Mouse (Mus musculus): ENCODE results near the gene Trim65. TPM values are rescaled to one million over a fixed set of nuclear protein-coding genes. Genes with fewer than 3 reads are reported as not detected.

The Trim65 gene
- total and polyA plus RNA-seq, 2 experiments from 2014 or later: 2.3 to 7.6 TPM

DNA sequence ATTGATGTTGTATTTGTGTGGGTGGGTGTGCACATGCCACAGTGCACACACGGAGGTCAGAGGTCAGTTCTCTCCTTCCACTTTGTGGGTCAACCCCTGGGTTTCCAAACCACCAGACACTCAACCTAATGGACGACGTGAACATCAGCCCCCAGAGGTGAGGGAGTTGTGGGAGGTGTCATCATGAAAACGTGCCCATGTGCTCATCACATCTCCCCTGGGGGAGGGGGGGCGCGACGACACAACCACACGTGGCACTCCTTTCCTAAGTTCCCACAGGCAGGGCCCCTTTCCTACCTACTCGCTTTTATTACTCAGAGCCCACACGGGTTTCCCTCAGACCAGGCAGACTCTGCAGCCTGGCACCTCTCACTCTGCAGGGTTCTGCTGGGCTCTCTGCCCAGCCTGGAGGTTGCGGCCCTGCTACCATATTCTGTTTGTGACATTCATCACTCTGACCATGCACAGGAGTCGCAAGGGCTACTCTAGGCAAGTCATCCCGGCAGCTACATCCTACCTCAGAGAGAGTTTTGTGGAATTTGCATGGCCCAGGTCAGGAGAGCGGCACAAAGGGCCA lies 47.7 kb downstream of the Trim65 start:
- Histone ChIP-seq H3K4me3 (ENCODE audit: low read depth, low read length) (no peak overlapping the region), H3K36me3 (ENCODE audit: insufficient read depth, low read length) (peaks cover 43% of the 10 kb centered on the region), H3K4me2 (ENCODE audit: low read depth, low read length, poor library complexity, severe bottlenecking) (no peak overlapping the region), H3K4me1 (ENCODE audit: insufficient read depth, low read length) (0 out of 2 replicates have a peak, but pooled peaks cover 3% of the 10 kb centered on the region), H3K9me3 (ENCODE audit: low read length) (no peaks in the 10 kb centered on the region), H3K27me3 (ENCODE audit: insufficient read depth, low read length) (no peaks in the 10 kb centered on the region), H3K27ac (ENCODE audit: low read depth, low read length) (no peak overlapping the region), H3K9ac (replicated peaks; ENCODE audit: low read length, poor library complexity, severe bottlenecking) (no peak overlapping the region)
- DNase-seq (ENCODE audit: low spot score) (no peak), ATAC-seq (ENCODE audit: low FRiP score) (no peak)
- 89% methylated on average over 14 of the region's 14 CpGs for WGBS
- no peak for TF ChIP-seq CTCF (IDR thresholded peaks at IDR 0.05)

DNA sequence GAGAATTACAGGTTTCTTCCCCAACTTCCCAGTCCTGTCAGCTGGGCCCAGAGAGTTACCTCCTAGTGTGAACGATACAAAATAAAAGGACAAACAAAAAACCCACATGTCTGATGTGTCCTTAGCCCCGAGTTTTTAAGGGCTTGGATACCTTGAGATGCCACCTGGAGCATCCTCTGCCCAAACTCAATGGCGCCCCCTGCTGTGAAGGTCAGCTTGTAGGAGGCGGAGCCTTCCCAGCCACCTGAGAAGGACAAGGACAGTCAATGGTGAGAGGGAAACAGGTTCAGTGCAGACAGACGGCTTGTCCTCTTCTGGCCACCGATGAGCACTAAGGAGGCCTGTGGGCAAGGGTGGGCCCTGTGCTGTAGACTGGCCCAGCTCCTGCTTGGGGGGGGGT lies 49.8 kb downstream of the Trim65 start:
- 67% methylated on average over 6 of the region's 6 CpGs for WGBS
- H3K4me3 ChIP-seq (ENCODE audit: low read depth, low read length): no peak overlapping the region
- no peak for DNase-seq (ENCODE audit: low spot score)

DNA sequence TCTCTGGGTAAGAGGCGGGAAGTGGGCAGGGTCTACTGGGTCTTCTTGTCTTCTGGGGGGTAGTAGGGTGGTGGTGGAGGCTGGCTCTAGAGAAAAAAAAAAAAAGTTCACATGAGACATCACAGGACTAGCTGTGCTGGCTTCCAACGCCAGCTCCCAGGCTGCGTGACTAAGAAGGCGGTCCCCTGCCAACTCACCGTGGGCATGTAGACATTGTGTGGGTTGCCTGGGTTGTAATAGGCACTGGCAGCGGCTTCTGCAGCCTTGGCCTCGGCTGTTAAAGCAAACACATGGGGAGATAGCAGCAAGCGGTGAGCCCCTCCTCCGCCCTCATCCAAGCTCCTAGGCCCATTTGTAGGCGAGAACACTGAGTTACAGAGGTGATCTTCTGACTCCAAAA lies 51.4 kb downstream of the Trim65 start:
- Histone ChIP-seq H3K9me3 (ENCODE audit: low read length) (no peaks in the 10 kb centered on the region), H3K4me2 (ENCODE audit: low read depth, low read length, poor library complexity, severe bottlenecking) (no peak overlapping the region), H3K9ac (replicated peaks; ENCODE audit: low read length, poor library complexity, severe bottlenecking) (no peak overlapping the region), H3K4me3 (ENCODE audit: low read depth, low read length) (no peak overlapping the region), H3K4me1 (ENCODE audit: insufficient read depth, low read length) (no peaks in the 10 kb centered on the region), H3K36me3 (ENCODE audit: insufficient read depth, low read length) (peaks cover 43% of the 10 kb centered on the region), H3K27ac (ENCODE audit: low read depth, low read length) (no peak overlapping the region), H3K27me3 (ENCODE audit: insufficient read depth, low read length) (no peaks in the 10 kb centered on the region)
- 72% methylated on average over 10 of the region's 10 CpGs for WGBS
- no peak for ATAC-seq (ENCODE audit: low FRiP score)
- no peak for TF ChIP-seq CTCF (IDR thresholded peaks at IDR 0.05)
- no peak for DNase-seq (ENCODE audit: low spot score)

More for the DNA sequence above, 49.8 kb downstream of the Trim65 start:
- Histone ChIP-seq H3K36me3 (ENCODE audit: insufficient read depth, low read length) (peaks cover 43% of the 10 kb centered on the region), H3K9ac (replicated peaks; ENCODE audit: low read length, poor library complexity, severe bottlenecking) (no peak overlapping the region), H3K27ac (ENCODE audit: low read depth, low read length) (no peak overlapping the region), H3K9me3 (ENCODE audit: low read length) (no peaks in the 10 kb centered on the region), H3K4me2 (ENCODE audit: low read depth, low read length, poor library complexity, severe bottlenecking) (no peak overlapping the region), H3K4me1 (ENCODE audit: insufficient read depth, low read length) (0 out of 2 replicates have a peak, but pooled peaks cover 3% of the 10 kb centered on the region), H3K27me3 (ENCODE audit: insufficient read depth, low read length) (no peaks in the 10 kb centered on the region)
- no peak for ATAC-seq (ENCODE audit: low FRiP score)
- TF ChIP-seq CTCF (IDR thresholded peaks at IDR 0.05): peak; percentile 43; the same call in 1 of the 2 replicates

DNA sequence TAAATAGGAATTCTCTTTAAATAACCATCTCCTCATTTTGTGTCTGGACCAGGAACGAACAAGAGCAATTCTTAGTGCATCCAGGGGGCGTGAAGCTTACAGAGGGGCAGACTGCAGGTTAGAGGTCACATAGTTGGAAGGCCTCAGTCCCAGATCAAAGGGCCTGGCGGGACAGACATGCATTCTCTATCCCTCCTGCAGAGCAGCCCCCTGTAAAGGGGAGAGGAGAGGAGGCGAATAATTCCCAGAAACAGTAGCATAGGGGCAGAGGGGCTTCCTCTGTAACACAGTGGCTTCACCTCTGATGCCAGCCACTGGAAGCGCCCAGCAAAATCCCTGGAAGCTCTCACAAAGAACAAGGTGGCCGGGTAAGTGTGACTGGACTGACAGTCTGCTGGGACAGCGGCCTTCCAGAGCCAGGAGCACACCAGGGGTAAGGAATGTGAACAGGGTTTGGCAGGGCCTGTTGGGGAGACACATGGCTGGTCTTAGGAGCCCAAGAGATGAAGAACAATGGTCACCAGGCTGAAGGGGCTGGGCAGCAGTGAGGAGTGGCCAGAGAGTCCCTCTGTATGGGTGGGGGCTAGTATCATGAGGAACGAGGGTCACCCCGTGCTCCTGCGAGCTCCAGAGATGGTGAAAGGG lies 52.1 kb downstream of the Trim65 start:
- WGBS: 25% methylated on average over 10 of the region's 10 CpGs
- ATAC-seq (ENCODE audit: low FRiP score): no peak
- TF ChIP-seq CTCF (IDR thresholded peaks at IDR 0.05): no peak
- Histone ChIP-seq H3K4me1 (ENCODE audit: insufficient read depth, low read length) (no peaks in the 10 kb centered on the region), H3K4me2 (ENCODE audit: low read depth, low read length, poor library complexity, severe bottlenecking) (no peak overlapping the region), H3K4me3 (ENCODE audit: low read depth, low read length) (no peak overlapping the region), H3K27me3 (ENCODE audit: insufficient read depth, low read length) (no peaks in the 10 kb centered on the region), H3K9ac (replicated peaks; ENCODE audit: low read length, poor library complexity, severe bottlenecking) (no peak overlapping the region), H3K27ac (ENCODE audit: low read depth, low read length) (no peak overlapping the region), H3K9me3 (ENCODE audit: low read length) (no peaks in the 10 kb centered on the region), H3K36me3 (ENCODE audit: insufficient read depth, low read length) (peaks cover 41% of the 10 kb centered on the region)
- no peak for DNase-seq (ENCODE audit: low spot score)

DNA sequence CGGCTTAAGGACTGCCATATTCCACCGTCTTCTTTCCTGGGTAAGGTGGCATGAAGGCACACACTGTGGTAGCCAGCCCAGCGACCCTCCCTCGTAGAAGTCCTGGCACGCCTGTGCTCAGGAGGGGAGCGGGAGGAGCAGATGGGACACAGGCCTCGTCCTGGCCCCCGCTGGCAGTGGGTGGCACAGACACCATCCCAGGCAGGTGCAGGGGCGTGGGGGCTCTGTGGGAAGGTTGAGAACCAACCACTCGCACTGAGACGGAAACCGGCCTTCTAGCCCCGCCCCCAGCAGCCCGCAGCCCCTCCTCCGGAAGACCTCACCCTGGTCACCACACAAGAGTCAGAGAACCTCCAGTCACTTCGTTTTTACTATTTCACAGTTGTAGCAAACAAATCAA lies 52.7 kb downstream of the Trim65 start:
- H3K27ac ChIP-seq (ENCODE audit: low read depth, low read length): no peak overlapping the region

DNA sequence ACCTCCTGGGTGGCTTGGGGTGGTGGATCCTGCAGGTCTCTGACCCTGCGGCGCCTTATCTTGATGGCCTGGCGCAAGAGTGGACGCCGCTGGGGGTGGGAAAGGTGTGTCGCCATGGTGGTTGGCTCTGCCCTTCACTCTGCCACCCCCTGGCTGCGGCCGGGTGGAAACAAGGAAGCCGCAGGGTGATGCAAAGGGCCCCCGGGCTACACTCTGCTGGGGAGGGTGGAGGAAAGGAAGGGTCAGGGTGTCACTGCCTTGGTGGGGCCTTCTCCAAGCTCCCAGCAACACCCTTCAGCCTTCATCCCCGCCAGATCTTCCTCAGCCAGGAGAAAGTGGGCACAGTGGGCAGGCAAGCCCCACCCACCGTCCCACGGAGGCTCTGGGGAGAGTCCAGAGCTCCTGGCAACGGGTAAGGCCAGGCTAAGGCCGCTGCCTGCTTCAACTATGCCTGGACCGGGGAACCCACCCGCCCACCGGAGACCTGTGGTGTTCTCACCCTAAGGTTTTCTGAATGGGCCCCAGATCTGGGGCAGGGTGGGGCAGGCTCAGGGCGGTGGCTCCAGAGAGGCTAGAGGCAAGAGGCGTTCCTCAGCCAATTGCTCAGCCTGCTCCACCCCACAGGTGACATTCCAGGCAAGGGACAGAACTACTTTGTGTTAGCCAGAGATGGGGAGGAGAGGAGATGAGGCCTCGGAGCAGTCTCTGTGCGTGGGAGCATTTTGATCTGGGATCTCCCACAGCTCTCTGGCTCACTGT lies 53.3 kb downstream of the Trim65 start, which contains the start of gene Unc13d:
Gene Unc13d (minus strand): TSS at position 516 of the 759 bp plus-strand sequence.
- Histone ChIP-seq H3K4me3 (ENCODE audit: low read depth, low read length) (no peak within 1 kb of the TSS), H3K27ac (ENCODE audit: low read depth, low read length) (no peak within 1 kb of the TSS), H3K4me2 (ENCODE audit: low read depth, low read length, poor library complexity, severe bottlenecking) (peak within 1 kb of the TSS; percentile 32), H3K9me3 (ENCODE audit: low read length) (no peaks in the 10 kb centered on the region), H3K36me3 (ENCODE audit: insufficient read depth, low read length) (peaks cover 32% of the 10 kb centered on the region), H3K27me3 (ENCODE audit: insufficient read depth, low read length) (no peaks in the 10 kb centered on the region), H3K4me1 (ENCODE audit: insufficient read depth, low read length) (no peaks in the 10 kb centered on the region), H3K9ac (replicated peaks; ENCODE audit: low read length, poor library complexity, severe bottlenecking) (peak within 1 kb of the TSS; percentile 50; the same call in 1 of the 2 replicates)
- no peak for DNase-seq (ENCODE audit: low spot score)
- no peak for ATAC-seq (ENCODE audit: low FRiP score)
- WGBS: 67% methylated on average over 22 of the region's 22 CpGs
- TF ChIP-seq CTCF (IDR thresholded peaks at IDR 0.05): peak; percentile 26

More for the DNA sequence above, 52.7 kb downstream of the Trim65 start:
- Histone ChIP-seq H3K9ac (replicated peaks; ENCODE audit: low read length, poor library complexity, severe bottlenecking) (peak overlapping the region; percentile 50; the same call in 1 of the 2 replicates), H3K4me3 (ENCODE audit: low read depth, low read length) (no peak overlapping the region), H3K27me3 (ENCODE audit: insufficient read depth, low read length) (no peaks in the 10 kb centered on the region), H3K36me3 (ENCODE audit: insufficient read depth, low read length) (peaks cover 35% of the 10 kb centered on the region), H3K9me3 (ENCODE audit: low read length) (no peaks in the 10 kb centered on the region), H3K4me2 (ENCODE audit: low read depth, low read length, poor library complexity, severe bottlenecking) (peak overlapping the region; percentile 32), H3K4me1 (ENCODE audit: insufficient read depth, low read length) (no peaks in the 10 kb centered on the region)
- ATAC-seq (ENCODE audit: low FRiP score) (no peak), DNase-seq (ENCODE audit: low spot score) (no peak)
- no peak for TF ChIP-seq CTCF (IDR thresholded peaks at IDR 0.05)
- WGBS: 9% methylated on average over 16 of the region's 16 CpGs

Measured in midbrain, postnatal 0 days (tissue).